ENCODE assay signal across 7 mouse cellular contexts in the genomic region with DNA sequence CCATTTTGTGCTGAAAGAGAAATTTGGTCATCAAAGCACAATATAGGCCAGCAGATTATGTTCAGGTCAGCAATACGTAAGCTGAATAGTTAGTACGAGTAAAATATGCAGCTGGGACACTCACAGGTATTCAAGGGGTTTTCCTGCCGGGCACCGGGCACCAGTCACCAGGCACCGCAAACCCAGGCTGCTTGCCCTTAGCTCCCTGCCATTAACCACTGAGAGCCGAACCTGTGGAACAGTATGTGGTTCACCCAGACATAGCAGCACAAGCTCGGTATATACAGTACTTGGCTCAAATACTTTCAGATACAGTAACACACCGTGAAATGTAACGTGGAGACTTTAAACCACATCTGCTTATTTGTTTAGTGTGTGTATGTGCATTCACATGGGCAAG. TPM values are rescaled to one million over a fixed set of nuclear protein-coding genes. Genes with fewer than 3 reads are reported as not detected.
A peak's percentile ranks its signal among the peaks of the same experiment; 100 is the strongest.
DNase-seq lines count a peak whose midpoint lies in the region; ATAC-seq and TF ChIP-seq lines count a peak whose summit lies in the region.

No protein-coding gene starts in this region.

- ATAC-seq in heart, embryonic 14.5 days (ENCODE audit: insufficient number of reproducible peaks, insufficient read depth, low FRiP score, low read depth): 0 out of 2 replicates have a peak, but pooled peaks have one; percentile 18
- ATAC-seq in forebrain, embryonic 16.5 days: peak; percentile 32; the same call in 1 of the 2 replicates
- ATAC-seq in megakaryocyte progenitor cell, adult 5-6 weeks (replicated peaks; ENCODE audit: poor library complexity): no peak

- H3K27ac ChIP-seq in heart, embryonic 14.5 days (replicated peaks in 1 of 2; ENCODE audit: control insufficient read depth in 1 of 2, insufficient read depth in 1 of 2, low read depth in 2 of 2, low read length in 2 of 2): peak overlapping the region; percentile 2 to 57; a peak in 2 of 4 replicates
- H3K27ac ChIP-seq in layer of hippocampus, adult 2 months: peak overlapping the region; percentile 61
- H3K27ac ChIP-seq in ES-Bruce4 (ENCODE audit: insufficient read depth, low read length): 0 out of 2 replicates have a peak overlapping the region, but pooled peaks have one; percentile 6
- H3K27ac ChIP-seq in forebrain, embryonic 16.5 days (ENCODE audit: low read length): 0 out of 2 replicates have a peak overlapping the region, but pooled peaks have one; percentile 16

- TF ChIP-seq EP300 in ES-Bruce4 (IDR thresholded peaks at IDR 0.05; ENCODE audit: insufficient read depth, low read depth, low read length): no peak

- H3K9me3 ChIP-seq in heart, embryonic 14.5 days (ENCODE audit: control insufficient read depth, low read length): no peaks in the 10 kb centered on the region
- H3K9me3 ChIP-seq in ES-Bruce4 (replicated peaks; ENCODE audit: control insufficient read depth, insufficient read depth, low read length, poor library complexity, severe bottlenecking): no peaks in the 10 kb centered on the region
- H3K9me3 ChIP-seq in forebrain, embryonic 16.5 days (ENCODE audit: control insufficient read depth, low read length): no peaks in the 10 kb centered on the region

- 82% methylated on average over 9 of the region's 9 CpGs for WGBS in heart, embryonic 14.5 days
- WGBS in forebrain, embryonic 16.5 days: 69% methylated on average over 9 of the region's 9 CpGs

- no peaks in the 10 kb centered on the region for H3K27me3 ChIP-seq in heart, embryonic 14.5 days (ENCODE audit: control insufficient read depth, insufficient read depth, low read length)
- no peaks in the 10 kb centered on the region for H3K27me3 ChIP-seq in ES-Bruce4 (ENCODE audit: control insufficient read depth, insufficient read depth, low read length, poor library complexity, severe bottlenecking)
- no peaks in the 10 kb centered on the region for H3K27me3 ChIP-seq in forebrain, embryonic 16.5 days (replicated peaks; ENCODE audit: control insufficient read depth, insufficient read depth, low read length)

- no peak overlapping the region for H3K4me2 ChIP-seq in heart, embryonic 14.5 days (ENCODE audit: low read length)
- H3K4me2 ChIP-seq in forebrain, embryonic 16.5 days (ENCODE audit: low read length): no peak overlapping the region

- no peak for TF ChIP-seq CTCF in layer of hippocampus, adult 2 months (conservative IDR thresholded peaks at IDR 0.05)
- TF ChIP-seq CTCF in ES-Bruce4 (IDR thresholded peaks at IDR 0.05; ENCODE audit: low read depth, low read length): no peak

- H3K4me3 ChIP-seq in heart, embryonic 14.5 days (ENCODE audit: control insufficient read depth in 1 of 2, insufficient read depth in 1 of 2, low read depth in 1 of 2, low read length in 2 of 2): no peak overlapping the region
- H3K4me3 ChIP-seq in layer of hippocampus, adult 2 months: no peak overlapping the region
- H3K4me3 ChIP-seq in ES-Bruce4 (ENCODE audit: low read depth, low read length): no peak overlapping the region
- H3K4me3 ChIP-seq in forebrain, embryonic 16.5 days (replicated peaks; ENCODE audit: low read length): no peak overlapping the region

- H3K4me1 ChIP-seq in heart, embryonic 14.5 days (ENCODE audit: control insufficient read depth in 2 of 2, insufficient read depth in 2 of 2, low read length in 2 of 2): peaks cover 5 to 20% of the 10 kb centered on the region in 2 experiments; a peak in 3 of 4 replicates
- H3K4me1 ChIP-seq in ES-Bruce4 (ENCODE audit: control insufficient read depth, insufficient read depth, low read length): peaks cover 4% of the 10 kb centered on the region
- peaks cover 20% of the 10 kb centered on the region for H3K4me1 ChIP-seq in forebrain, embryonic 16.5 days (replicated peaks; ENCODE audit: control insufficient read depth, insufficient read depth, low read length)

- TF ChIP-seq POLR2A in ES-Bruce4 (IDR thresholded peaks at IDR 0.05; ENCODE audit: insufficient read depth, low read length): no peak

- H3K36me3 ChIP-seq in heart, embryonic 14.5 days (ENCODE audit: control insufficient read depth, insufficient read depth, low read length): peaks cover 38% of the 10 kb centered on the region
- H3K36me3 ChIP-seq in ES-Bruce4 (ENCODE audit: control insufficient read depth, insufficient read depth, low read length, poor library complexity, severe bottlenecking): peaks cover 16% of the 10 kb centered on the region
- no peaks in the 10 kb centered on the region for H3K36me3 ChIP-seq in forebrain, embryonic 16.5 days (ENCODE audit: control insufficient read depth, insufficient read depth)

- no peak for DNase-seq in heart, adult 8-10 months (ENCODE audit: low spot score)
- no peak for DNase-seq in layer of hippocampus, adult 2 months (ENCODE audit: low spot score in 2 of 2)
- DNase-seq in layer of hippocampus, adult 18-20 months (ENCODE audit: low spot score in 2 of 2): no peak

- H3K9ac ChIP-seq in heart, embryonic 14.5 days (ENCODE audit: low read length): no peak overlapping the region
- H3K9ac ChIP-seq in ES-Bruce4 (ENCODE audit: low read depth, poor library complexity, severe bottlenecking): 0 out of 2 replicates have a peak overlapping the region, but pooled peaks have one; percentile 15
- no peak overlapping the region for H3K9ac ChIP-seq in forebrain, embryonic 16.5 days (replicated peaks; ENCODE audit: low read depth, low read length)

RNA-seq across cellular contexts. Expression of a gene that starts 15.1 kb away (rescaled TPM):
- polyA plus RNA-seq in heart, embryonic 14.5 days (2014; fragmentation: Nextera tagmentation; extraction: Ambion mirVana): 47.1 and 48.1 TPM in 2 replicates
- total RNA-seq in heart, adult 8-10 months (2022): 10 to 100 TPM; 19.7 to 21.6 (median 21.1) TPM
- 10 to 100 TPM; 25.0 to 31.2 TPM for total RNA-seq in layer of hippocampus, adult 2 months (2021)
- 10 to 100 TPM; 27.4 to 28.1 TPM for total RNA-seq in layer of hippocampus, adult 18-20 months (2021)
- polyA plus RNA-seq in ES-Bruce4 (2011; ENCODE audit: insufficient read depth, insufficient read length, low read depth, missing spikeins): 78.5 and 81.8 TPM in 2 replicates
- 59.0 and 60.8 TPM in 2 replicates for polyA plus RNA-seq in forebrain, embryonic 16.5 days (2015; fragmentation: Nextera tagmentation; extraction: Ambion mirVana)
- 99.5 and 102 TPM in 2 replicates for total RNA-seq in megakaryocyte progenitor cell, adult 5-6 weeks (2015)
- total RNA-seq in megakaryocyte progenitor cell, adult 5-6 weeks (2017): 70.9 and 71.7 TPM in 2 replicates

RNA-seq across cellular contexts. Expression of a gene that starts 19.6 kb away (rescaled TPM):
- 31.2 and 32.2 TPM in 2 replicates for polyA plus RNA-seq in heart, embryonic 14.5 days (2014; fragmentation: Nextera tagmentation; extraction: Ambion mirVana)
- total RNA-seq in heart, adult 8-10 months (2022): 10 to 100 TPM; 21.4 to 34.4 (median 26.8) TPM
- 10 to 100 TPM; 46.9 to 59.3 TPM for total RNA-seq in layer of hippocampus, adult 2 months (2021)
- total RNA-seq in layer of hippocampus, adult 18-20 months (2021): 10 to 100 TPM; 49.7 to 50.6 TPM
- 55.0 and 55.2 TPM in 2 replicates for polyA plus RNA-seq in ES-Bruce4 (2011; ENCODE audit: insufficient read depth, insufficient read length, low read depth, missing spikeins)
- 37.5 and 38.6 TPM in 2 replicates for polyA plus RNA-seq in forebrain, embryonic 16.5 days (2015; fragmentation: Nextera tagmentation; extraction: Ambion mirVana)
- total RNA-seq in megakaryocyte progenitor cell, adult 5-6 weeks (2015): 36.5 and 38.7 TPM in 2 replicates
- total RNA-seq in megakaryocyte progenitor cell, adult 5-6 weeks (2017): 48.2 and 54.3 TPM in 2 replicates

Comparison
In these comparisons a context has a peak if more than half of its experiments do, and no peak if none do; other contexts are left out.
1. H3K27ac ChIP-seq: peak in every context shown above with its lines; median percentile 61 in layer of hippocampus, adult 2 months; 30 in heart, embryonic 14.5 days; 16 in forebrain, embryonic 16.5 days; 6 in ES-Bruce4.